Mouse (Mus musculus) ES-CJ7 (cell line): Measurements from ENCODE around the gene Pla2g4b.

Source experiments
- DNase-seq: peaks from one replicate; pipeline ENCODE4 v3.0.0; 2011; ENCODE audit warnings: low read depth, low spot score

The Pla2g4b gene

GRCm38 (mm10) chr2:120060190-120060589, 27.0 kb downstream of the Pla2g4b start:
- no peak for DNase-seq

- no peak for DNase-seq
These were observed 27.4 kb downstream of the Pla2g4b start for GRCm38 (mm10) chr2:120060651-120061050.

DNA sequence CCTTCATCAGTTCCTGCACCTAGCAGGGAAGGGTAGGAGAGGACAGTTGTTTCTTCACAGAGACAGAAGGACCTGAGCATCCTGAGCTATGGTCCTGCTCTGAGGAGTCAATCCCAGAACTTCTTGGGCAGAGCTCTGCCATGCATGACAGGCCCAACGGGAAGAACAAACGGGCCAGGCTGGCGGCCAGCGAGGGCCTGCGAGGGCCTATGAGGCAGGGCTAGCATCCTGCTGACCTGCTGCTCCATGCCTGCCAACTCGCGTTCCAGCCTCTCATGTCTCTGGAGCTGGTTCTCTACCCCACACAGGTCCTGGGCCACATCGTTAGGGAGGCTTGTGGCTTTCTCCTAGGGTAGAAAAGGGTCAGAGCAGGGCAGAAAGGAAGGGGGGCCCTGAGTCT, 29.0 kb downstream of the Pla2g4b start:
- DNase-seq: no peak

DNA sequence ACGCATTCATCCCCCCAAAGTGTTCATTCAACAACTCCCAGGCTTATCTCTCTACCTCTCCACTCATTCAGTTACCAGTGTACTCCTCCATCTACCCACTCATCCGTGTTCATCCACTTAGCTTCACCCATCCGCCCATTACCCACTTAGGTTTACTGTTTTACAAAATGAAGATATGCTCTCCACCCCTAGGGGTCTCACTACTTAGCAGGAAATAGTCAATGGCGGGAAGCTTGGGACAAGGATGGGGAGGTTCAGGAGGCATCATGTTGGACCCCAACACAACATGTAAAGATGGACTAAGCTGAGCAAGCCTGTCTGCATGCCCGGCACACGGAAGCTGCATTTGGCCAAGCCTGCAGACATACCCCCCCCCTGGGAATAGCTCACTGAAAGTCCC, 31.4 kb downstream of the Pla2g4b start:
- peak; percentile 55 for DNase-seq

- DNase-seq: no peak
These were observed 32.0 kb downstream of the Pla2g4b start for GRCm38 (mm10) chr2:120065243-120065642.

GRCm38 (mm10) chr2:120066224-120066623, 33.0 kb downstream of the Pla2g4b start:
- DNase-seq: no peak

DNA sequence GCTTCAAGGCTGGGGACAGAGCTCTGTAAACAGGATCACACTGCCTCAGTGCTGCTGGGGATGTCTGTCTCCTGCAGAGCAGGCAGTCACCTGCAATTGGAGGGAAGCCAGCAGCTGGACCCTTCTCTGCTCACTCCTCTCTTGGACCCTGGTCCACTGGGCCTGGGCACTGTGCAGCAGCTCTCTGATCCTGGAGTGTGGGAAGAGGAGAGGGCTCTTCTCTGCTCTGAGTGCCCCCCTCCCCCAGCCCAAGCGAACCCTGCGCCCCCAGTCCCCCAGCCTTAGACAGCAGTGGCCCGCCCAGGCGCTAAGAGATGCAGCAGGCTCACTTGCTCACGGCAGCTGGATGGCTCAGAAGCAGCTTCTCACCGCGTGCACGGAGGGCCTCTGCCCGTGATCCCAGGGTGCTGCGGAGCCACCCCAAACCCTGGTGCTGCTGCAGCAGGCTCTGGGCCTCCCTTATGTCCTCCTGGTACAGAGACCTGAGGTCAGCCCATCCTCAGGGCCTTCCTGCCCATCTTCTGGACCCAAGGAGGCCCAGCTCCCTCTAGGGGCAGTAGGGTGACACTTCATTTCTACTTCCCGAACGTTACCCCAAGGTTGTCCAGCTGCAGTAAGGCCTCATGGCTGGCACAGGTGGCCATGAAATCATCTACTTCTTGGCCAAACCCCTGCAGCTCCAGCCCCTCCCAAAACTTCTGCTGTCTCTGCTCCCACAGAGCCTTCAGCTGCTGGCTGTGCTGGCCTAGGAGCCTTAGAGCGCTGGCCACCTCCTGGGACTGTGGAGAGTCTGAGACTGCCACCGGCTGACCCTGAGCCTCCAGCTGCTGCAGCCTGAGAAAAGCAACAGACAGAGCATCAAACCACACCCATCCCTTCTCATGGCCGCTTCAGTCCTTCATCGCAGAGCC, 35.6 kb downstream of the Pla2g4b start:
- DNase-seq: peak; percentile 32

- DNase-seq: no peak
These were observed 36.3 kb downstream of the Pla2g4b start for GRCm38 (mm10) chr2:120069466-120069990.

DNA sequence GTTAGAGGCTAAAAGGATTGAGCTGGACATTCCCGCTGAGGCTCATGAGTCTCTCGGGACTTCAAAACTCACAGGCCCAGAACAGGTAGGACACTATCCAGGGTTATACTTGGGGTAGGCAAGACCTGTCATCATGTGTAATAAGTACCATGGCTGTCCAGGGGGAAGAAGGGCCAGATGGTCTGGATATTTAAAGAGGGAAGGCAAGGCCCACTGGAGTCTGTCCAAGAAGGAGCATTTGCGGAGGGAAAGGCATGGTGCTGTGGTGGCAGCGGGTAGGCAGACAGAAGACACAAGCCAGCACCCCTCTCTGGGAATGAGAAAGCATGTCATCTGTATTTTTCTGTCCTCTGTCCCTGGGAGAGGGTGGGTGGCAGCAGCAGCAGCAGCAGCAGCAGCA, 40.9 kb downstream of the Pla2g4b start:
- no peak for DNase-seq

DNA sequence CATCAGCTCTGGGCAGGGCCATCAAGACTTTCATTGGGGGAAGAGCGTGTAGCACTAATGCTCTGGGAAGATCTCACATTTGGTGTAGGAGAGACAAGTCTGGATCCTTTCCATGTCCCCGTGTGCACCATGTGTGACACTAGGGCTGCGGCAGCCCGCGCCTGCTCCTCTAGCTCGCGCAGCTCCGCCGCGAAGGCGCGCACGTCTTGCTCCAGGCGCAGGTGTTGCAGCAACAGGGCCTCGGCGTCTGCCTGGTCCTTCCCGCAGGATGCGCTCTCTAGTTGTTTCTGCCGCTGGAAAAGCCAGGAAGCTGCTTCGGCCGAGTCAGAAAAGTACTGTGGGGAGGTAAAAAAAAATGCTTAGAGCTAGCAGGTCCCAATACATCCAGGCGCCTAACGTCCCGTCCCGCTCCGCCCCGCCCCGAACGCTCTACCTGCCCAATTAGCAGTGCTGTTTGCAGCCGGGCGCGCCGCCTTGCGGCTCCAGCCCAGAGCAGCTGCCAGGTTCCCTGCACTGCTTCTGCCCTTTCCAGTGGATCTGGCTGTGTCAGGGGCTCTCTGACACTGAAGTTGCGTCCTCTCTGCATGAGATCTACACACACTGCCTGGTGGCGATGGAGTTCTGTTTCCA, 43.0 kb downstream of the Pla2g4b start:
- peak; percentile 79 for DNase-seq

DNA sequence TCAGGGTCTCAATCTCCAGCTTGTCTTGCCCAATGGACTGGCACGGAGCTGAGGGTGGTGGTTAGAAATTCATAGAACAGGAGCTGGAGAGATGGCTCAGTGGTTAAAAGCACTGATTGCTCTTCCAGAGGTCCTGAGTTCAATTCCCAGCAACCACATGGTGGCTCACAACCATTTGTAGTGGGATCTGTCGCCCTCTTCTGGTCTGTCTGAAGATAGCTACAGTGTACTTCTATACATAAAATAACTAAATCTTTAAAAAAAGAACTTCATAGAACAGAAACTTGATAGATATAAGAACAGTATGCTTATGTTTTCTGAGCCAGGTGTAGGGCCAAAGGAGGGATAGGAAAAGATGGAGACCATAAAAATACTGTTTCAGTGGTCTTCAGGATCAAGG, 49.2 kb downstream of the Pla2g4b start:
- DNase-seq: no peak

- DNase-seq: peak; percentile 34
These were observed 51.6 kb downstream of the Pla2g4b start for GRCm38 (mm10) chr2:120084593-120085361.

DNA sequence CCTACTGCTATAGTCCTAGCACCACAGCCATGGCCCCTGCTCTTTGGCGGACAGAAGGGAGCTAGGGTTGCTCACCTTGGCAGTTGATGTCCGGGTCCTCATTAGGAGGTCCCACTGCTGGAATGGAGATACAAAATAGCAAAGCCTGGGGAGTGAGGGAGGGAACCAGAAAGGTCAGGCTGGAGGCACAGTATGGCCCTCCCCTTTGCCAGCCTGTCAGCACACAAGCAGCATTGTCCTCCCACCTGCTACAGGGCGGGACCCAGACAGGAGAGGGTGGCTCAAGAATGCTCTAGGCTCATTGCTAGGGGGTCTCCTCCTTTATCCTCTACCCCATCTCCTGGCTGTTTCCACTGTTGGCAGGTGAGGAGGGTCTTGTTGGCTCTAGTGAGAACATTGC, 52.8 kb downstream of the Pla2g4b start:
- no peak for DNase-seq

DNA sequence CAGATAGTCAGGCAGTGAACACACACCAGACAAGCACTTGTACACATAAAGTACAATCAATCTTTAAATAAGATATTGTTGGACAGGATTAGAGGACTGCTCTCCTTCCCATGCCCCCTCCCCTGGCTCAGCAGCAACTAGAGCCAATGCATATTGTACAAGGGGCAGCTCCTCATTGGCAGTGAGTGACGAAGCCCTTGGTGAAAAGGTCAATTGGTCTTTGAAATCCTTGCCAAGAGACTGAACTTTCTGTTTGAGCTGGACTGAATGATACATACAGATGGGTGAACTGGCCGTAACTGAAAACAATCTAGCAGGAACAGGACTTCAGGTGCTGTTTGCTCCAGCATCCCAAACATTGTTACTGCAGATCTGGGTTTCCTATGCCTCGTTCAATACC, 54.2 kb downstream of the Pla2g4b start:
- DNase-seq: no peak

DNA sequence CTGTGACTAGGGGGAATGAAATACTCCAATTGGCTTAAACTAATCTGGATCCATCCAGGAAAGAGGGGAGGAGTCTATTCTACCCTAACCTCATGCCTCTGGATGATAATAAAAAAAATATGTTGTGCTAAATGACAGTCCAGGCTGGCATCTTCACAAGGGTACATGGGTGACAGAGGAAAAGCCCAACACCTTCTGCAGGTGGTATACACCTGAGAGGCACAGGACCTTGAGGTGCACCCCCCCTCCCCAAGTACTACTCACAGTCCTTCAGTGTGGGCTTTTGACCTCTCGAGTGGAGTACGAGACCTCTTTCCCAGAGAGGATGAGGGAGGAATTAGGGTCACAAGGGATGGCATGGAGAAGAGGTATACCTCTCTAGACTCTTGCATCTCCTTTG, 54.7 kb downstream of the Pla2g4b start:
- no peak for DNase-seq

DNA sequence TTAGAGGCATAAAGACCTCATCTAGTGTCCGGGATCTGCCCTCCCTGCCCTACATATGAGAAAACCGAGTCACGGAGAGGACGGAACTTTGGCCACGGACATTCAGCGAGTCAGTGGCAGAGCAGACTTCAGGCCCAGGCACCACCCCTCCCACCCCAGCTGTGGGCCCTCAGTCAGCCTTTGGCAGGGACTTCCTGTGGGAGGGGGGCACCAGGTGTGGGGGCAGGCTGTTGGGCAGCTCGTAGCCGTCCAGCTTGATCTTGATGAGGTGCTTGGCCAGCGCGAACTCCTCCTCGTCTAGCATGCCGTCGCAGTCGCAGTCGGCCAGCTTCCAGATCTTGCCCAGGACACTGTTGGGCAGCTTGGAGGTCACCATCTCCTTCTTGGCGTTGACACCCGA, 57.8 kb downstream of the Pla2g4b start:
- DNase-seq: no peak
